Mouse (Mus musculus): ENCODE measurements at regions not wholly inside any gene's neighbourhood (a gene's known extent, or its start where the extent isn't known, plus 50 kb on each side); places are given as distances from the start of the nearest gene placed in this dataset.

GRCm38 (mm10) chr9:41212303-41212901 is 50.9 kb upstream of the Ubash3b start:
- H3K27ac ChIP-seq (replicated peaks; ENCODE audit: low read depth, low read length), result peak overlapping the region; percentile 92
- H3K4me3 ChIP-seq (replicated peaks; ENCODE audit: low read length), result peak overlapping the region; percentile 11; the same call in 1 of the 2 replicates
- H3K9ac ChIP-seq (ENCODE audit: low read depth, low read length, severe bottlenecking), result peak overlapping the region; percentile 28; the same call in 1 of the 2 replicates
- peak overlapping the region; percentile 41 for H3K4me2 ChIP-seq (replicated peaks; ENCODE audit: low read depth, low read length, severe bottlenecking)
- no peaks in the 10 kb centered on the region for H3K36me3 ChIP-seq (ENCODE audit: control insufficient read depth, insufficient read depth, low read length)
- H3K9me3 ChIP-seq (ENCODE audit: control insufficient read depth, low read length), result no peaks in the 10 kb centered on the region
- peaks cover 23% of the 10 kb centered on the region for H3K4me1 ChIP-seq (ENCODE audit: control insufficient read depth, insufficient read depth, low read length)
- no peaks in the 10 kb centered on the region for H3K27me3 ChIP-seq (ENCODE audit: control insufficient read depth, insufficient read depth, low read length)
- DNase-seq (ENCODE audit: low spot score), result peak; percentile 91
- WGBS, result 0% methylated on average over 6 of the region's 7 CpGs
- peak; percentile 79 for ATAC-seq (ENCODE audit: low FRiP score, low read depth)
- TF ChIP-seq POLR2A (IDR thresholded peaks at IDR 0.05; ENCODE audit: borderline replicate concordance, extremely low read depth, insufficient read depth, insufficient read length), result no peak

GRCm38 (mm10) chr9:41211865-41212302 is 50.4 kb upstream of the Ubash3b start:
- Histone ChIP-seq H3K4me3 (replicated peaks; ENCODE audit: low read length) (no peak overlapping the region), H3K36me3 (ENCODE audit: control insufficient read depth, insufficient read depth, low read length) (no peaks in the 10 kb centered on the region), H3K27me3 (ENCODE audit: control insufficient read depth, insufficient read depth, low read length) (no peaks in the 10 kb centered on the region), H3K4me1 (ENCODE audit: control insufficient read depth, insufficient read depth, low read length) (peaks cover 25% of the 10 kb centered on the region), H3K9me3 (ENCODE audit: control insufficient read depth, low read length) (no peaks in the 10 kb centered on the region), H3K4me2 (replicated peaks; ENCODE audit: low read depth, low read length, severe bottlenecking) (peak overlapping the region; percentile 41), H3K27ac (replicated peaks; ENCODE audit: low read depth, low read length) (peak overlapping the region; percentile 92), H3K9ac (ENCODE audit: low read depth, low read length, severe bottlenecking) (no peak overlapping the region)
- WGBS, result 16% methylated on average over 10 of the region's 10 CpGs
- no peak for DNase-seq (ENCODE audit: low spot score)
- no peak for TF ChIP-seq POLR2A (IDR thresholded peaks at IDR 0.05; ENCODE audit: borderline replicate concordance, extremely low read depth, insufficient read depth, insufficient read length)
- no peak for ATAC-seq (ENCODE audit: low FRiP score, low read depth)

MicroRNAs encoded in the stretch of these regions (microRNA counts, 519-probe panel; counts per million panel counts)
- microRNA mmu-miR-100 (4,347 counts per million, percentile 86 among the panel's probes with 10 or more counts), microRNA mmu-miR-125b-3p (3,107 counts per million, percentile 59 among the panel's probes with 10 or more counts)

Small RNA genes in the stretch of these regions (microRNA-seq; reads per million reads assigned to microRNA genes)
- gene Mir100 (11,983 reads per million, percentile 94 among the genes with 10 or more reads in this experiment), gene Mir125b-1 (1,214 reads per million, percentile 74 among the genes with 10 or more reads in this experiment), gene Mirlet7a-2 (152 reads per million, percentile 51 among the genes with 10 or more reads in this experiment)

All from limb, embryonic 14.5 days (tissue).